Mouse (Mus musculus) midbrain, embryonic 13.5 days (tissue): ENCODE data around the gene C1qa. TPM values are rescaled to one million over a fixed set of nuclear protein-coding genes. Genes with fewer than 3 reads are reported as not detected.
A peak's percentile ranks its signal among the peaks of the same experiment; 100 is the strongest.

Experiments used
- ATAC-seq: fragments of 200-750 bp; cut with Nextera tagmentation; 2 replicates; pipeline ENCODE4 v1.8.0; 2017; ENCODE audit warnings: mild to moderate bottlenecking, moderate TSS enrichment, moderate library complexity
- H3K27ac ChIP-seq: fragments of 300-500 bp; sonication (generic); 2 replicates; pipeline ENCODE4 v1.5.1; 2015; ENCODE audit warnings: inconsistent platforms, mild to moderate bottlenecking, moderate library complexity
- H3K27me3 ChIP-seq: fragments of 300-500 bp; sonication (generic); 2 replicates; pipeline ENCODE4 v1.6.1; 2015; ENCODE audit warnings: mild to moderate bottlenecking, inconsistent platforms
- H3K36me3 ChIP-seq: fragments of 300-500 bp; sonication (generic); 2 replicates; pipeline ENCODE4 v1.6.1; 2015; ENCODE audit warnings: mild to moderate bottlenecking, inconsistent platforms
- H3K4me1 ChIP-seq: fragments of 300-500 bp; sonication (generic); replicated peaks from 2 replicates; pipeline ENCODE4 v1.6.1; 2015; ENCODE audit warnings: inconsistent platforms
- H3K4me2 ChIP-seq: fragments of 300-500 bp; sonication (generic); replicated peaks from 2 replicates; pipeline ENCODE4 v1.6.1; 2015; ENCODE audit warnings: moderate library complexity, mild to moderate bottlenecking, inconsistent platforms
- H3K4me3 ChIP-seq: fragments of 300-500 bp; sonication (generic); replicated peaks from 2 replicates; pipeline ENCODE4 v1.5.1; 2015; ENCODE audit warnings: mild to moderate bottlenecking, inconsistent platforms
- H3K9ac ChIP-seq: fragments of 300-500 bp; sonication (generic); replicated peaks from 2 replicates; pipeline ENCODE4 v1.6.1; 2015; ENCODE audit warnings: mild to moderate bottlenecking, inconsistent platforms
- H3K9me3 ChIP-seq: fragments of 300-500 bp; sonication (generic); 2 replicates; pipeline ENCODE4 v1.6.1; 2016; ENCODE audit warnings: mild to moderate bottlenecking, inconsistent platforms
- WGBS: fragments of 180-500 bp; shearing (Covaris S2); methylation state at CpG from one replicate; pipeline ENCODE4 v1.1.7; 2015; 5-methylcytosine and 5-hydroxymethylcytosine counted together
- polyA plus RNA-seq: library from polyadenylated mRNA; unstranded; fragments of >200 nt; fragmentation: Nextera tagmentation; extraction: Ambion mirVana; gene quantifications from 2 replicates; pipeline ENCODE4 v1.2.1, GENCODE M21; 2015

Gene C1qa
- polyA plus RNA-seq, 1 experiment from 2014 or later: 16.5 TPM

DNA sequence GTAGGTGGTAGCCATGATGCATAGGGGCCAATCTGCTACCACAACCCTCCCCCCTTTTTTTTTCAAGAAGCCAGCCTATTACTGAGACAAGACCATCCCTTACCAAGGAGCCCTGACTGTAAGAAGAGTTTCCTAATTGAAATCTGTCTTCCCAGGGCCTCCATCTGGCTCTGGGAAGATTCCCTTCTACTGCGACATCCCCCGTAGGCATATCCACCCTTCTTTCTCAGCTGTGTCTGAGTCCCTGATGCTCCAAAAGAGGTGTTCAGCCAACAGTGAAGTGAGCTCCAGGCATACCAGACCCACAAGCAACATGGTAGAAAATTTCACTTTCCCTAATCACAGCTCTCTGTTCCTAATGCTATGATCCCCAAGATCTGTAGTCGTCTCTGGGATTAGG lies 20.9 kb upstream of the C1qa start:
- Histone ChIP-seq H3K9ac (no peak overlapping the region), H3K27me3 (peaks cover 56% of the 10 kb centered on the region), H3K4me1 (peaks cover 40% of the 10 kb centered on the region), H3K27ac (no peak overlapping the region), H3K36me3 (no peaks in the 10 kb centered on the region), H3K4me3 (no peak overlapping the region), H3K4me2 (no peak overlapping the region), H3K9me3 (no peaks in the 10 kb centered on the region)
- WGBS: 80% methylated on average over 3 of the region's 3 CpGs
- no peak for ATAC-seq

DNA sequence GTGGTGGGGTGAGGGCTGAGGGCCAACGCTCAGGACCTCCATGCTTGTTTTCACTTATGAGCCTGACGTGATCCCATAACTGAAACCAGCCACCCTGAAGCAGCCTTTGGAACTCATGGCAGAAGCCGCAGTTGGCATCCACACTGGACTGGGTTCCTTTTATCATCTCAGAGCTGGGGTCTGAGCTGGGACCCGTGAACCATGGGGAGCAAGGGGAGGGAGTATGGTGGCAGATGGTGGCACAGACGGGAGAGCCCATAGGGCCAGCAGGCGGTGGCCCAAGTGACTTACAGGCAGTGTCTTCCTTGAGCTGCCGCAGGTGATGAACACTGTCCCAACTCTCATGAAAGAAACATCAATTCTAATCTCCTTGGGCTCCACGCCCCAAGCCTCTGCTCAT lies 20.2 kb upstream of the C1qa start:
- Histone ChIP-seq H3K27me3 (peaks cover 54% of the 10 kb centered on the region), H3K27ac (no peak overlapping the region), H3K9me3 (no peaks in the 10 kb centered on the region), H3K4me1 (peaks cover 43% of the 10 kb centered on the region), H3K9ac (no peak overlapping the region), H3K4me3 (no peak overlapping the region), H3K36me3 (no peaks in the 10 kb centered on the region), H3K4me2 (no peak overlapping the region)
- no peak for ATAC-seq
- whole genome bisulfite sequencing: 84% methylated on average over 8 of the region's 8 CpGs

DNA sequence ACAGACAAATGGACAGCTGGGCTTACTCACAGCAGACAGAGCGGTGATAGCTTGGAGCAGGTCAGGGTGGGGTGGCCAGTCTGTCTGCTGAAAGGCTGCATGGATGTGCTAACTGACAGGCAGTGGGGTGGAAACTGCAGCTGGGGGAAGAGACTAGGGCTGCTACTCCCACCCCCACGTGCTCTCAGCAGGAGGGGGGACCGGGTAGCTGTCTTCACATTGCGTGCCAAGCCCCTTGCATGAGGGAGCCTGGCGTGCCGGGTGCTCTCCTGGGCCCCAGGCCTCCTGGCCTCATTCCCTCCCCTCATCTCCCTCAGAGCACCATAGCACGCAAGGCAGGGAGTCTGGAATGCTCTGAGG lies 18.5 kb upstream of the C1qa start:
- 44% methylated on average over 7 of the region's 7 CpGs for whole genome bisulfite sequencing
- Histone ChIP-seq H3K4me1 (peaks cover 44% of the 10 kb centered on the region), H3K36me3 (no peaks in the 10 kb centered on the region), H3K9me3 (no peaks in the 10 kb centered on the region), H3K9ac (0 out of 2 replicates have a peak overlapping the region, but pooled peaks have one; percentile 12), H3K27ac (peak overlapping the region; percentile 59), H3K4me2 (no peak overlapping the region), H3K4me3 (no peak overlapping the region), H3K27me3 (peaks cover 43% of the 10 kb centered on the region)
- ATAC-seq: 0 out of 2 replicates have a peak, but pooled peaks have one; percentile 32

DNA sequence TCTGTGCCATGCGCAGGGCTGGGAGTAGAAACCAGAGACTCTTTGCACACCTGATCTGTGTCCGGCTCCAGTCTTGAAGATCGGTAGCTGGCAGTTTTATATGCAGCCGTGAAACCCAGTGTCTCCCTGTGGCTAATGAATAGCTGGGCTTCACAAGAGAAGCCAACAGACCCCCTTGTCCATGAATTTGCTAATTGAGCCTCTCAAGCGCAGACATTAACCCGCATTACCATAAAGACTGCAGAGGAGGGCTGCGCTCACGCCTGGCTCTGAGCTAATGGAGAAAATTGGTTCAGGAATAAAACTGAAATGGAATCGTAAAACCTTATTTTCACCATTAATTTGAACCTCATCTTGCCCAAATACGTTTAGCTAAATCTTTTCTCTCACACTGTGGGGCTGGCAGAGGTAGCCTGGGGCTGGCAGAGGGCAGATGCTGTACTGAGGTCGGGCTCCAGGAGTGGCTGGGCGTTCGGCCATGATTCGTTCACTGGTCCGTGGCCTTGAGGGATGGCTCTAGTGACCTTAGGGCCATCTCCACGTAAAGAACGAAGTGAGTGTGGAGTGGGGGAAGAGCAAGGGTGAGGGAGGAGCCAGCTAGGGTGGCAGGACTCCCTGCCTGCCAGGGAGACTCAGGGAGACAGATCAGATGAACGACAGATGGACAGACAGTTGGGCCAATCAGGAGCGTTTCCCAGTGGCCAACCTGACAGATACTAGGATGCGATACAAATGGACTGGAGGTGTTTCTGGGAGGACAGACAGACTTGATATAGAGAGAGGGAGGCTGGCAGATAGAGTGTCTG lies 18.0 kb upstream of the C1qa start:
- Histone ChIP-seq H3K4me1 (peaks cover 46% of the 10 kb centered on the region), H3K4me3 (no peak overlapping the region), H3K9ac (0 out of 2 replicates have a peak overlapping the region, but pooled peaks have one; percentile 12), H3K36me3 (no peaks in the 10 kb centered on the region), H3K9me3 (no peaks in the 10 kb centered on the region), H3K27me3 (peaks cover 42% of the 10 kb centered on the region), H3K4me2 (no peak overlapping the region), H3K27ac (peak overlapping the region; percentile 59)
- no peak for ATAC-seq
- 48% methylated on average over 20 of the region's 20 CpGs for WGBS

DNA sequence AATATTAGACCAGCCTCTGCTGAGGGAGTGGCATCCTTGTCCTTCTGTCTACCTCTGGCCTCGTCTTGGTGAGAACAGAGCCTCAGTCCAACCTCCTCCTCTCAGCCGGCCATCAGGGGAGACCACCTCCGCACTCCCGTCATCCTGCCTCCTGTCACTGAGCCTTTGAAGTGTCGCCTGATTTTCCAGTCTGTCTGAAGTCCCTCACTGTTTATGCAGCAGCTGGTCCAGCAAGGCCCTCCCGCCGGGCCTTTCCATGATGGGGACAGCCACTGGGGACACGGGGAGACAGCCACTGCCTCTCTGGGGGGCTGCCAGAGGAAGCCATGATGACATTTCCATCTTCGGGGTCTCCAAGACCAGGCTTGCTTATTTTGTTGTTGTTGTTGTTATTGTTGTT lies 14.2 kb upstream of the C1qa start:
- Histone ChIP-seq H3K27ac (peak overlapping the region; percentile 83), H3K36me3 (no peaks in the 10 kb centered on the region), H3K9me3 (no peaks in the 10 kb centered on the region), H3K4me3 (no peak overlapping the region), H3K4me1 (peaks cover 58% of the 10 kb centered on the region), H3K4me2 (peak overlapping the region; percentile 38), H3K9ac (peak overlapping the region; percentile 39), H3K27me3 (peaks cover 61% of the 10 kb centered on the region)
- peak; percentile 16; the same call in 1 of the 2 replicates for ATAC-seq
- 8% methylated on average over 9 of the region's 9 CpGs for WGBS

DNA sequence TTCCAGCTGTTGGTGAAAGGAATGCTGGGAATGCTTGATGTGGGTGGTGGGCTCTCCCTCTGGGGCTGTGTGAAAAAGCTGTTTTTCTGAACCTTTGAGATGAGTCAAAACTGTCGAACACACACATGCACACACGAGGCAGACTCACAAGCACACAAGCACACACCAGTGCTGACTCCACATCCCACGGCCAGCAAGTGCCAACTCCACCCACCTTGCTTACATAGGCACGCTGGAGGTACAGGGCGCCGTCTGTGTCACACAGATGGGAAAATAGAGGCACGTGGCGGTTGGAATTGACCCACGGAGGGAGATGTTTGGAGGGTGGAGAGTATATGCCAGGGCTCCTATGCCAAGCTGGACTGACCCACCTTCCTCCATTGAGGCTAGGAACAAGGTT lies 13.2 kb upstream of the C1qa start:
- no peaks in the 10 kb centered on the region for H3K36me3 ChIP-seq

DNA sequence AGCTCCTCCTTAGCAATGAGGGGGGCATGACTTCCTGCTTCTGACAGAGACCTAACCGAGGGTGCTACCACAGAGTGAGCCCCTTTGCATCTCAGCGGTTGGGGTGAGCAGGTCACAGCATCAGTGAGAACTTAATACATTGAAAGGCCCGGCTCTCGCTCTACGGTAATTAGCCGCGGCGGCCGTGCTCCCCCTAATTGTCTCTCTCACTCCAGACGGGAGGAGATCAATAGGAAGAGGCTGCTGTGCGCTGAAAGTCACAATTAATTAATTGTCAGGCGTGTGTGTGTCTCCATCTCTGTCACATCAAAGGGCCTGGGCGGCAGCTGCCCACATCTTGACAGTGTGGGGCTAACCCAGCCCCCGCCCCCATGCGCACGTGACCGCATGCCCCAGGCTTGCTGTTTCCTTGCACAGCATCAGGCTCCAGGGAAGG lies 12.6 kb upstream of the C1qa start:
- WGBS: 2% methylated on average over 17 of the region's 17 CpGs
- no peaks in the 10 kb centered on the region for H3K9me3 ChIP-seq
- no peaks in the 10 kb centered on the region for H3K36me3 ChIP-seq
- H3K4me3 ChIP-seq: 0 out of 2 replicates have a peak overlapping the region, but pooled peaks have one; percentile 5
- H3K27ac ChIP-seq: peak overlapping the region; percentile 83
- peak overlapping the region; percentile 38 for H3K4me2 ChIP-seq
- H3K9ac ChIP-seq: no peak overlapping the region
- peak; percentile 77 for ATAC-seq
- H3K4me1 ChIP-seq: peaks cover 44% of the 10 kb centered on the region
- H3K27me3 ChIP-seq: peaks cover 74% of the 10 kb centered on the region

More for the DNA sequence above, 13.2 kb upstream of the C1qa start:
- Histone ChIP-seq H3K4me1 (peaks cover 49% of the 10 kb centered on the region), H3K4me2 (peak overlapping the region; percentile 38), H3K9ac (no peak overlapping the region), H3K27me3 (peaks cover 68% of the 10 kb centered on the region), H3K4me3 (no peak overlapping the region), H3K9me3 (no peaks in the 10 kb centered on the region), H3K27ac (peak overlapping the region; percentile 83)
- 35% methylated on average over 9 of the region's 9 CpGs for WGBS
- peak; percentile 10; the same call in 1 of the 2 replicates for ATAC-seq

DNA sequence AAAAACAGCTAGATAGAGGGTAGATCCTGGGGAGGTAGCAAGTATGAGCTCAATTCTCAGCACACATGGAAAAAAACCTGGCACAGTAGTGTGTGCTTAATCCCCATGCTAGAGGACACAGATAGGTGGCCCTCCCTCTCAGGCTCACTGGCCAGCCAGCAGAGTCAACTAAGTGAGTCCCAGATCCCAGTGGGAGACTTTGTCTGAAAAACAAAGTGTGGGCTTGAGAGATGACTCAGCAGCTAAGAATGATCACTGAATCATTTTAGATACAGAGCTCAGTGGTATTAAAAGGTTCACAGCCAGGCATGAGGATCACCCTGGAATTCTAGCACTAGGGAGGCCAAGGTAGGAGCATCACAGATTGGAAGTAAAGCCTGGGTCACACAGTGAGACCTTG lies 9.2 kb upstream of the C1qa start:
- Histone ChIP-seq H3K4me3 (no peak overlapping the region), H3K27ac (no peak overlapping the region), H3K9ac (no peak overlapping the region), H3K4me1 (peaks cover 45% of the 10 kb centered on the region), H3K27me3 (peaks cover 81% of the 10 kb centered on the region), H3K9me3 (no peaks in the 10 kb centered on the region), H3K36me3 (no peaks in the 10 kb centered on the region), H3K4me2 (no peak overlapping the region)
- no peak for ATAC-seq

DNA sequence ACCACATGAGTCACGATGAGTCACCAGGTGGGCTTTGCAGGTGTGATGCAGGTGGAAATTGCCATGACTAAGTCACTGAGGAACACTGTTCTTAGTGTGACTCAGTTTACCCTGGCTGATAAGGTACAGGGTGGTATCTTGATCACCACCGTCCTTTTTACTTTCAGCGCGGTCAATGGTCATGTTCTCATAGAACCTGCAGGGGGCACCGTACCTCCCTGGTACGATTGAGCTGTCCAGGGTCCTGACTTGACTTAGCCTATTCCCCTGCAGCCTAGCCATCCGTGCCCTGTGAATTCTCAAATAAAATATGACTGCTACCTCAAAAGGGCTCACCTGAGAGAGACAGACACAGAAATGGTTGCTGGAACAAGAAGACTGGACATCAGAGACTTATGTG lies 8.4 kb upstream of the C1qa start:
- Histone ChIP-seq H3K36me3 (no peaks in the 10 kb centered on the region), H3K4me3 (no peak overlapping the region), H3K9me3 (no peaks in the 10 kb centered on the region), H3K9ac (no peak overlapping the region), H3K27me3 (peaks cover 86% of the 10 kb centered on the region), H3K27ac (no peak overlapping the region), H3K4me1 (peaks cover 38% of the 10 kb centered on the region), H3K4me2 (no peak overlapping the region)
- no peak for ATAC-seq
- WGBS: 10% methylated on average over 7 of the region's 7 CpGs

DNA sequence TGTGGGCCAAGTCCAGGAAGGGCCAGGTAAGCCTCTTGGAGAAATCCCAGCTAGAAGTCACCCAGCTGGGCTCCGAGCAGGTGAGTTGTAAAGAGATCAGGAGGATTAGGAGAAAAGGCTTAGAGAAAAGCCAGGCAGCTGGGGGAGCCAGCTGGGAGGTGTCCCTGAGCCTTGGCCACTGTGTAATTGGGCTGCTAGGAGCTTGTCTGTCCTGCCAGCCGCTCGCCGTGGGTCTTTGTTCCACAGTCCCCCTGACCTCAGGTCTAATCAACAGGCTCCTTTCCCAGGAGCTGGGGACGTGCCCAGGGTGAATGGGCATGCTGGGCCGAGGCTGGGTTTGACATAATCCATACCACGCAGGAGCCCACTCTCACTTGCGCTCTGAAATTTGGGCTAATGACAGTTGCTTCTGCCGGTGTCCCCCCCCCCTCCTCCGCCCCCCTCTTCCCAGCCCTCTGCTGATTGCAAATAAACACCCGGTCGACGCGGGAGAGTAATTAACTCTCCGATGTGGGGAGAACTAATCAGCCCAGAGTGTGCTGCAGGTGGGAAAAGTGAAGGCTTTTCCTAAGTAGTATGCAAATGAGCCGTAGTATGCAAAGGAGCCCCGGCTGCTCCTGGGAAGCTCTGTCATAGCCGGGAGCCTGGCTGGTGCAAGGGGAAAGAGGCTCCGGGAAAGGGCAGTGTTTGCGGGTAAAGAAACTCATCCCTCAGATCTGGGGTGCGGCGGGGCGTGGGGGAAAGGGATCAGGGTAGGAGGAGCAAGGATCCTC lies 6.3 kb upstream of the C1qa start:
- Histone ChIP-seq H3K9me3 (no peaks in the 10 kb centered on the region), H3K4me3 (0 out of 2 replicates have a peak overlapping the region, but pooled peaks have one; percentile 2), H3K4me1 (peaks cover 23% of the 10 kb centered on the region), H3K27ac (no peak overlapping the region), H3K36me3 (no peaks in the 10 kb centered on the region), H3K27me3 (peaks cover 79% of the 10 kb centered on the region), H3K4me2 (peak overlapping the region; percentile 39), H3K9ac (no peak overlapping the region)
- ATAC-seq: peak; percentile 70
- WGBS: 0% methylated on average over 23 of the region's 23 CpGs

DNA sequence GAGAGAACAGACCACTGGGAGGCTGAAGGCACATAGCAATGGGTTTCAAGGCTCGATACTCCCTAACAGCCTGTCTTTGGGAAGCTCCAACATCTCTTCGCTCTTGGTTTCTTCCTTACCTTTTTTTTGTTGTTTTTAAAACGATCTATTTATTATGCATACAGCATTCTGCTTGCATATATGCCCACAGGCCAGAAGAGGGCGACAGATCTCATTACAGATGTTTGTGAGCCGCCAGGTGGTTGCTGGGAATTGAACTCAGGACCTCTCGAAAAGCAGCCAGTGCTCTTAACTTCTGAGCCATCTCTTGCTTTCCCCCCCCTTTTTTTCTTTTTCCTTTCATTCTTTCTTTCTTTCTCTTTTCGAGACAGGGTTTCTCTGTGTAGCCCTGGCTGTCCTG lies 551 bp upstream of the C1qa start:
- H3K9ac ChIP-seq: no peak overlapping the region
- no peak overlapping the region for H3K27ac ChIP-seq
- no peak overlapping the region for H3K4me2 ChIP-seq
- peaks cover 73% of the 10 kb centered on the region for H3K27me3 ChIP-seq
- no peaks in the 10 kb centered on the region for H3K36me3 ChIP-seq
- H3K9me3 ChIP-seq: no peaks in the 10 kb centered on the region
- 63% methylated on average over 7 of the region's 7 CpGs for WGBS
- no peak for ATAC-seq
- peaks cover 19% of the 10 kb centered on the region for H3K4me1 ChIP-seq
- H3K4me3 ChIP-seq: no peak overlapping the region

DNA sequence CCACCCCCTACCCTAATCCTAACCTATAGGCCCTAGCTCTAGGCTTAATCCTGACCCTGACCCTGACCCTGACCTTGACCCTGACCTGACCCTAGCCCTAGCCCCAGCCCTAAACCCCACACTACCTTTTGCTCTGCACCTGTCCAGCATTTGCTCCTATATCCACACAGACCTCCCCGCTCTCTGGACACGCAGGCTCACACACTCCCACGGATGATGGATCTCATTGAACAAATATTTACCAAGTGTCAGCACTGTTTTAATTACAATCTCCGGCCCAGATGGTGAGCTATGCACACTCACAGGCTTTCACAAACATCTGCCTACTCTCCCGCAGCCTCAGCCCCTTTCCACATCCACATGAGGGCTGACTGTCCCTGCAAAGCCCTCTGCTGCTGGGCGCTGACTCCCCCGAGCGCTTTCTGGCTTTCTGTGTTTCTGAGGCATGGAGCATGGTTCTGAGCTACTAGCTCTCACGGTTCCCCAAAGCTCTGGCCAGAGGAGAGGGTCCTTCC lies 462 bp downstream of the C1qa start:
- no peak for ATAC-seq
- H3K9me3 ChIP-seq: no peaks in the 10 kb centered on the region
- no peaks in the 10 kb centered on the region for H3K36me3 ChIP-seq
- H3K27me3 ChIP-seq: peaks cover 72% of the 10 kb centered on the region
- H3K4me3 ChIP-seq: no peak overlapping the region
- no peak overlapping the region for H3K9ac ChIP-seq
- no peak overlapping the region for H3K4me2 ChIP-seq
- H3K4me1 ChIP-seq: peaks cover 20% of the 10 kb centered on the region
- no peak overlapping the region for H3K27ac ChIP-seq
- WGBS: 67% methylated on average over 9 of the region's 9 CpGs
